Mouse (Mus musculus) midbrain, embryonic 15.5 days (tissue): ENCODE measurements around the gene Slc22a14. TPM values are rescaled to one million over a fixed set of nuclear protein-coding genes. Genes with fewer than 3 reads are reported as not detected.

Experiments used
- ATAC-seq: fragments of 200-750 bp; cut with Nextera tagmentation; replicated peaks from 2 replicates; pipeline ENCODE4 v1.8.0; 2017; ENCODE audit warnings: moderate TSS enrichment
- H3K27ac ChIP-seq: fragments of 300-500 bp; sonication (generic); 2 replicates; pipeline ENCODE4 v1.5.1; 2015; ENCODE audit warnings: mild to moderate bottlenecking, inconsistent platforms
- H3K27me3 ChIP-seq: fragments of 300-500 bp; sonication (generic); replicated peaks from 2 replicates; pipeline ENCODE4 v1.6.1; 2015; ENCODE audit warnings: inconsistent platforms
- H3K36me3 ChIP-seq: fragments of 300-500 bp; sonication (generic); replicated peaks from 2 replicates; pipeline ENCODE4 v1.6.1; 2015; ENCODE audit warnings: inconsistent platforms
- H3K4me1 ChIP-seq: fragments of 300-500 bp; sonication (generic); 2 replicates; pipeline ENCODE4 v1.6.1; 2015; ENCODE audit warnings: inconsistent platforms
- H3K4me2 ChIP-seq: fragments of 300-500 bp; sonication (generic); 2 replicates; pipeline ENCODE4 v1.6.1; 2015; ENCODE audit warnings: inconsistent platforms, mild to moderate bottlenecking, moderate library complexity
- H3K4me3 ChIP-seq: fragments of 300-500 bp; sonication (generic); 2 replicates; pipeline ENCODE4 v1.5.1; 2015; ENCODE audit warnings: mild to moderate bottlenecking, inconsistent platforms
- H3K9ac ChIP-seq: fragments of 300-500 bp; sonication (generic); 2 replicates; pipeline ENCODE4 v1.6.1; 2015; ENCODE audit warnings: mild to moderate bottlenecking, inconsistent platforms
- H3K9me3 ChIP-seq: fragments of 300-500 bp; sonication (generic); 2 replicates; pipeline ENCODE4 v1.6.1; 2016; ENCODE audit warnings: inconsistent platforms
- WGBS: fragments of 180-500 bp; shearing (Covaris S2); methylation state at CpG from one replicate; pipeline ENCODE4 v1.1.7; 2015; ENCODE audit warnings: mixed read lengths; 5-methylcytosine and 5-hydroxymethylcytosine counted together
- polyA plus RNA-seq: library from polyadenylated mRNA; unstranded; fragments of >200 nt; fragmentation: Nextera tagmentation; extraction: Ambion mirVana; gene quantifications from 2 replicates; pipeline ENCODE4 v1.2.1, GENCODE M21; 2015

The Slc22a14 gene
- polyA plus RNA-seq, 1 experiment from 2014 or later = not detected

DNA sequence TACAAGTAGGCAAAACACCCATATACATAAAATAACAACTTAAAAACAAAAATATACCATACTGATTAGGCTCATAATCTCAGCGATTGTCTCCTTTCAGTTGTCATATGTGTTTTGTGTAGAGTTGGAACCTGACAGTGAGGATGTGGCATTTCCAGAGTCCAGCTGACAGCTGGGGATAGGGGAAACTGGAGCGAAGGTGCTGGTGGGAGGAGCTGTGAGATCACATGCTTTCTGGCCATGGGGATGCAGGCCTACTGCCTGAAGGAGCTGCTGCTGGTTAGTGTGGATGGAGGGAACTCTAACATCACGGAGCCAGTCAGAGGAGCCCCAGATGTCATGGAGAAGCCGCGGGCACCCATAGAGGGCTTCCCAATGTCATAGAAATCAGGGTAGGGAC, 159.6 kb downstream of the Slc22a14 start:
- no peak overlapping the region for H3K27ac ChIP-seq
- no peak overlapping the region for H3K4me3 ChIP-seq
- H3K4me2 ChIP-seq = no peak overlapping the region
- H3K36me3 ChIP-seq = no peaks in the 10 kb centered on the region
- no peak overlapping the region for H3K9ac ChIP-seq
- H3K27me3 ChIP-seq = no peaks in the 10 kb centered on the region
- ATAC-seq = no peak
- 88% methylated on average over 5 of the region's 5 CpGs for WGBS
- H3K4me1 ChIP-seq = no peaks in the 10 kb centered on the region
- H3K9me3 ChIP-seq = no peaks in the 10 kb centered on the region

DNA sequence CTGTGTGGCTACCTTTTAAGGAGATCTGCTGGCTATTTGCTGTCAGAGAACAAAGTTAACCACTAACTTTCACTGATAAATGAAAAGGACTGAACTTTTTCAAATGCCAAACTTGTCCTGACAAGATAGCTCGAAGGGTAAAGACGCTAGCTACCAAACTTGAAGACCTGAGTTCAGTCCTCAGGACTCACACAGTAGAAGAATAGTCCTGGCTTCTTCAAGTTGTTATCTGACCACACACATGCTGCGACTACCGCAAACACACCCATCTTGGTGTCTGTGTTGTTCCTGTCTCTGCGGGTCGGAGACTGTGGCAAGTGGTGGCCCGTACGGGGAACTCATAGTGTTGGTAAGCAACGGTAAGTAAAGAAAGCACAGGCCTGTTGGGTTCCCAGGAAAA, 161.7 kb downstream of the Slc22a14 start:
- 97% methylated on average over 9 of the region's 9 CpGs for WGBS
- Histone ChIP-seq H3K9me3 (no peaks in the 10 kb centered on the region), H3K36me3 (no peaks in the 10 kb centered on the region), H3K4me2 (no peak overlapping the region), H3K9ac (no peak overlapping the region), H3K27me3 (no peaks in the 10 kb centered on the region), H3K27ac (no peak overlapping the region), H3K4me1 (no peaks in the 10 kb centered on the region), H3K4me3 (no peak overlapping the region)
- no peak for ATAC-seq

DNA sequence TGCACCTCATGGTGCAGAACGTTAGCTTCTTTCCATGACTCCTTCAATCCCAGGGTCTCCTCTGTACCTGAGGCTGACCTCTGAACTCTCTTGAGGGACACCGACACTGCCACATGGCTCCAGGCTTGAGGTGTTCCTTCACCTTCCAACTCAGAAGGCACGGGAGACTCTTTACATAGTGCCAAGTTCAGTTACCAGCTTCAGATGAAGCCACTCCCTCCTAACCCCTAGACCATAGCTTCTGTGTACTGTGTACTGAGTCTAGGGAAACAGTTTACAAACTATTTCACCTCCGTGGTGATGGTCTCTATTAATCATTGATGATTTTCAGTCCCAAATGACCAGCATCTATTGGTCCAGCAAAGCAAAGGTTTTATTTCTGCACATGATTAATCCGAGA, 163.7 kb downstream of the Slc22a14 start:
- Histone ChIP-seq H3K9ac (no peak overlapping the region), H3K36me3 (no peaks in the 10 kb centered on the region), H3K27me3 (no peaks in the 10 kb centered on the region), H3K4me3 (no peak overlapping the region), H3K4me2 (no peak overlapping the region), H3K4me1 (no peaks in the 10 kb centered on the region), H3K9me3 (no peaks in the 10 kb centered on the region), H3K27ac (no peak overlapping the region)
- WGBS = 89% methylated on average over 5 of the region's 5 CpGs
- ATAC-seq = no peak

DNA sequence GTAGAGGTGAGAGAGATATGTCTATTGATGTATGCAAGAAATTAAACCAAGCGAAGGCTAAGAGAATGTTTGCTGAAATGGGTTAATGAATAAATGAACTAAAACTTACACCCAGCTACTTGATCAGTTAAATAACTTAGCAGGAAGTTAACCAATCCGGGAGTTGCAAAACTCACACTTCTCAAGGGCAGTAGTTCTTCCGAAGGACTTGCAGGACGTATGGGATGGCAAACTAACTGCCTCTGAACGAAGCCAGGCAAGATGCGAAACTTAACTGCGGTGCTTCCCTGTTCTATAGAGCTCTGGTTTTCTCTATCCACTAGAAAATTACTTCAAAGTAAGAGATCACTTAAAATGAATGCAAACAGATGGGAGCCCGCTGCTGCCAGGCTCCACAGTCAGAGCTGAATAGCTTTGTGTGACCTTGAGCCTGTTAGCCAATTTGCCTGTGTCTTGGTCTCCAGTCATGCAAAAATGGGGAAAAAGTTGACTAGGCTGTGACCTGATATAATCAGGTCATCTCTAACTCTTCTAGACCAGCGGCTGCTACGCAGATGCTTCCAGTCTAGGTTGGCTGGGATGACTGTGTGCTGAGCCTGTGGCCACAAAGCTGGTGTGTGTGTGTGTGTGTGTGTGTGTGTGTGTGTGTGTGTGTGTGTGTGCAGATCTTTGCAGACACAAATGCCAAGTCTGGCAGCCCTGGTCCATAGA, 166.0 kb downstream of the Slc22a14 start:
- Histone ChIP-seq H3K27me3 (no peaks in the 10 kb centered on the region), H3K9me3 (no peaks in the 10 kb centered on the region), H3K27ac (no peak overlapping the region), H3K4me3 (no peak overlapping the region), H3K4me2 (no peak overlapping the region), H3K4me1 (no peaks in the 10 kb centered on the region), H3K36me3 (no peaks in the 10 kb centered on the region), H3K9ac (no peak overlapping the region)
- 82% methylated on average over 10 of the region's 10 CpGs for WGBS
- ATAC-seq = no peak

DNA sequence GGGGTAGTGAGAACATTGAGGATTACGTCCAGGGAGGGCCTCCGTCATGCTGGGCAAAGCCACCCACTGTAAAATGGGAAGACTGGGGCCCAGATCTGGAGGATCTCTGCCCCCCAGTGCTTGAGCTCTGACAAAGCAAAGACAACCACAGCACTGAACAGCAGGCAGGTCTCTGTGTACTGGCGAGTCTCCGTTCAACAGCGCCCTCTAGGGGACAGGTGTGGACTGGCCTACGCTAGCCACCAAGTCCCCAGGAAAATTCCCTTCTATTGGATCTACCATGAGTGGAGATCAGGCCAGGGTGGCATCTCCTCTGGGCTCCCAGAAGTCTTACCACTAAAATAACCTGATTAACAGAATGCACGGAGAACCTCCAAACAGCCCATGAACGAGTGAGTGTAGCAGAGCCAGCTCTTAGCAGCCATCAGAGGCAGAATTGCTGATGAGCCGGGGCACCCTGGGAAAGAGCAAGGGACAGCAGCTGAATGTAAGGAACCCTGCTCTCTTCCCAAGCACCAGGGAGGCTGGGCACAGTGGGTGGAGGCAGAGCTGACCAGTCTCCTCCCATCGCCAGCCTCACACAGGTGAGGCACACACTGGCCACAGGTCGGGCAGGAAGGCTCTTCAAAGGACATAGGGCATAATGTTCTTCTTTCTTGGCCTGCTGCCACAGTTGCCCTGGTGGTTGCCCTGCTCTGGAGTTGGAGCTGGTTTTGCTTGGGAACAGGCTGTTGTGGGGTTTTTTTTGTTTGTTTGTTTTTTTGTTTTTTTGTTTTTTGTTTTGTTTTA, 173.0 kb downstream of the Slc22a14 start:
- H3K27me3 ChIP-seq = no peaks in the 10 kb centered on the region
- no peaks in the 10 kb centered on the region for H3K4me1 ChIP-seq
- WGBS = 43% methylated on average over 11 of the region's 11 CpGs
- no peak overlapping the region for H3K4me3 ChIP-seq
- no peak overlapping the region for H3K4me2 ChIP-seq
- H3K9me3 ChIP-seq = no peaks in the 10 kb centered on the region
- ATAC-seq = no peak
- H3K36me3 ChIP-seq = no peaks in the 10 kb centered on the region
- H3K27ac ChIP-seq = no peak overlapping the region
- H3K9ac ChIP-seq = no peak overlapping the region

DNA sequence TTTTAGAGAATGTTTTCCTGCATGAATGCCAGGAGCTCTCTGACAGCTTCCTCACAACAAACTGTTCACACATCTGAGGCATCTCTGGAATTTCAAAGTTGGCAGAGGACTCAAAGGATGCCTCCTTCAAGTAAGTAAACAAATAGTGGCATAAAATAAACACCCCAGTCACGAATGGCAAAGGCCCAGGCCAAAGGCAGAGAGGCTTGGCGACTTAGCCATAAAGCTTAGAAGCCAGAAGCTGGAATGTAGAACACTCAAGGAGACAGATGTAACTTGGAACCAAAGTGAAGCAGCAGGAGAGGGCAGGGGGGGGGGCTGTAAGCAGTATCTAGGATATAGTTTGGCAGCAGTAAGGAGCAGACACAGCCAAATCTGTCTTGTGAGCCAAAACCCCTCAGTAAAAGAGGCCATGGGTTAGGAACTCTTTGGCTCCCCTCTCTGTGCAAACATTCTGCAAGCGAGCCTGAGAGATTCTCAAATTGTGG, 184.1 kb downstream of the Slc22a14 start:
- WGBS = 44% methylated on average over 3 of the region's 3 CpGs
- no peak overlapping the region for H3K4me2 ChIP-seq
- no peaks in the 10 kb centered on the region for H3K27me3 ChIP-seq
- no peak for ATAC-seq
- no peaks in the 10 kb centered on the region for H3K36me3 ChIP-seq
- H3K9ac ChIP-seq = no peak overlapping the region
- H3K4me1 ChIP-seq = no peaks in the 10 kb centered on the region
- H3K27ac ChIP-seq = no peak overlapping the region
- no peaks in the 10 kb centered on the region for H3K9me3 ChIP-seq
- no peak overlapping the region for H3K4me3 ChIP-seq

DNA sequence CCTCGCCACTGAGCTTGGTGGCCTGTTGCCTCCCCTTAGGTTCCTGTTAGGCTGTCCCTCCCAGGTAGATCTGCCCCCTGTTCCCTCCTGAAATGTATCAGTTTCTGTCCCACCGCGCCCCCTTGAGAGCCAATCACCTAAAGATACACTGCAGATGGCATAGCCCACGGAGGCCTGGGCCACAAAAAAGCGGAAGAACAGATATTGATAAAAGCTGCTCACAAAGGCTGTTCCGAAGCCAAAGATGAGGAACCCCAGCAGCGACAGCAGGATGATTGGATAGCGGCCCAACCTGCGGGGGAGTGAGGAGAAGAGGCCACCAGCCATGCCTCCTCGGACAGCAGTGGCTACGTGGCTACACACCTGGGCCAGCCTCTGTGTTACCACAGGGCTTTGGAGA, 186.1 kb downstream of the Slc22a14 start:
- ATAC-seq = no peak
- H3K4me1 ChIP-seq = no peaks in the 10 kb centered on the region
- H3K9me3 ChIP-seq = no peaks in the 10 kb centered on the region
- WGBS = 90% methylated on average over 11 of the region's 11 CpGs
- no peaks in the 10 kb centered on the region for H3K36me3 ChIP-seq
- H3K4me3 ChIP-seq = no peak overlapping the region
- no peak overlapping the region for H3K27ac ChIP-seq
- no peak overlapping the region for H3K4me2 ChIP-seq
- no peak overlapping the region for H3K9ac ChIP-seq
- H3K27me3 ChIP-seq = no peaks in the 10 kb centered on the region

DNA sequence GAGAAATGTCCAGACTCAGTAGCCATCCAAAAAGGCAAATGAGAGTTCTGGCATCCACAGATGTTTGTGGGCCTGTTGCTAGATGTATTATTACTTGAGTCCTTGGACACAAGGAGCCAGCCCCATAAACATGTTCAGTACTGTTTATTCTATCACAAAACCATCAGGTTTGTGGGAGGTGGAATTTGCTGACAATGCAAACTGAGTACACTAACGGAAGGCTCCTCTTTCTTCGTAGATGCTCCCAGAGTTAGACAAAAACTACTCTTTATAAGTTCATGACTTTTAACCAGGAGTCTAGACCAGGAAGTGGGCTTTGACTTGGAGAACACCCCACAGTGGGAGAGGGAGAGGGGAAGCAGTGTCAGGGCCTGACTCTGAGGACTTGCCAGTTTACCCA, 197.7 kb downstream of the Slc22a14 start:
- 91% methylated on average over 2 of the region's 2 CpGs for WGBS
- Histone ChIP-seq H3K36me3 (no peaks in the 10 kb centered on the region), H3K4me1 (no peaks in the 10 kb centered on the region), H3K9me3 (no peaks in the 10 kb centered on the region), H3K4me3 (no peak overlapping the region), H3K4me2 (no peak overlapping the region), H3K9ac (no peak overlapping the region), H3K27ac (no peak overlapping the region), H3K27me3 (no peaks in the 10 kb centered on the region)
- ATAC-seq = no peak

DNA sequence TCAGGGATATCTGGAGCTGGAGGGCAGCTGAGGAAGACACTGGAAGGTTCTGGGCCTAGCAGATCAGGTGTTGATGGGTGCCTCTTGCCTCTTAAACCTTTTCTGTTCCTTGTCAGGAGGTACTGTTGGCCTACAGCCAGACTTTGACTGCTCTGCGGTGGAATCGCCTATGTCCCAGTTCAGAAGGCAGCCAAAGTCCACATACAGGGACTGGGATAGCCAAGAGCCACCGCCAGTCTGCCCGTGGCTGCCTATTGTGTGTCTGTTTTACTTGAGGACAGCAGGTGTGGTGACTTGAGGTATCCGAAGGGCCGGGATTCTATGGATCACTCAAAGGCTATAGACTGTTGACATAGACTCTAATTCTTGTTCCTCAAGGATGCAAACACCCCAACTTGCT, 199.8 kb downstream of the Slc22a14 start:
- WGBS = 94% methylated on average over 6 of the region's 6 CpGs
- no peak overlapping the region for H3K27ac ChIP-seq

DNA sequence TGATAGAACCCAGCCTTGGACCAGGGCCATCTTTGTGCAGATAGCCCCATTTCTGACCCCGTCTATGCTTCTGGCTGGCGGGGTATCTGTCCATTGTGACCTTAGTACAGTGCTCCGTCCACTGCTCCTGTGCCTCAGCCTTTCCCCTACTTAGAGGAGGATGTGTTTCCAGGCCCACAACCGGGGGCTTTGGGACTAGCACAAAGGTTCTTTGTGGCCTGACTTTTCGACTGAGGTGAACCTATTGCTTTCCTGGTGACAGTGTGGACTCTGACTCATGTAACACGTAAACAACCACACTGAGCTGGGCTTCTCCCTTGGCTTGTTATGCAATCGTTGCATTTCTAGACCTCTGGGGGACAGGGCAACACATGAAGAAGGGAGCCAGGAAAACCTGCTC, 200.6 kb downstream of the Slc22a14 start:
- H3K4me1 ChIP-seq = no peaks in the 10 kb centered on the region
- no peak overlapping the region for H3K27ac ChIP-seq
- H3K4me3 ChIP-seq = no peak overlapping the region
- ATAC-seq = no peak
- no peaks in the 10 kb centered on the region for H3K36me3 ChIP-seq
- no peaks in the 10 kb centered on the region for H3K9me3 ChIP-seq
- no peaks in the 10 kb centered on the region for H3K27me3 ChIP-seq
- no peak overlapping the region for H3K9ac ChIP-seq
- no peak overlapping the region for H3K4me2 ChIP-seq
- 86% methylated on average over 7 of the region's 7 CpGs for WGBS

More for the DNA sequence above, 199.8 kb downstream of the Slc22a14 start:
- H3K9ac ChIP-seq = no peak overlapping the region
- no peaks in the 10 kb centered on the region for H3K36me3 ChIP-seq
- H3K4me1 ChIP-seq = no peaks in the 10 kb centered on the region
- H3K27me3 ChIP-seq = no peaks in the 10 kb centered on the region
- no peak overlapping the region for H3K4me2 ChIP-seq
- no peak for ATAC-seq
- H3K9me3 ChIP-seq = no peaks in the 10 kb centered on the region
- no peak overlapping the region for H3K4me3 ChIP-seq

DNA sequence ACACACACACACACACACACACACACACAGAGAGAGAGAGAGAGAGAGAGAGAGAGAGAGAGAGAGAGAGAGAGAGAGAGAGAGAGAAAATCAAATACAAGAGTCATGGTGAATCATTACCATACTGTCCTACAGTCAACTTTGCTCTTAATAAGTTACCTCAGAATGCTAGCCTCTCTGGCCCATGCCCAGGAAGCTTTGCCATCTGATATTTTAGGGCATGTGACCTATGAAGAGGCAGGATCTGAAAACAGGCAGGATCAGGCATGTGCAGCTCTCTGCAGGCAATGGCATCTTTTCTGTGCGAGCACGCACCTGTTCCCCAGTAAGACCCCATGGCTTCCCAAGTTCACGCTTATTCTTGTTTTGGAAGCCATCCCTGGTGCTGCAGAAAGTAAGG, 204.7 kb downstream of the Slc22a14 start:
- H3K4me2 ChIP-seq = no peak overlapping the region
- 91% methylated on average over 3 of the region's 3 CpGs for WGBS
- H3K4me1 ChIP-seq = 0 out of 2 replicates have a peak, but pooled peaks cover 6% of the 10 kb centered on the region
- H3K27ac ChIP-seq = no peak overlapping the region
- H3K27me3 ChIP-seq = peaks cover 5% of the 10 kb centered on the region
- no peak overlapping the region for H3K9ac ChIP-seq
- H3K4me3 ChIP-seq = no peak overlapping the region
- no peak for ATAC-seq
- no peaks in the 10 kb centered on the region for H3K9me3 ChIP-seq
- H3K36me3 ChIP-seq = no peaks in the 10 kb centered on the region

DNA sequence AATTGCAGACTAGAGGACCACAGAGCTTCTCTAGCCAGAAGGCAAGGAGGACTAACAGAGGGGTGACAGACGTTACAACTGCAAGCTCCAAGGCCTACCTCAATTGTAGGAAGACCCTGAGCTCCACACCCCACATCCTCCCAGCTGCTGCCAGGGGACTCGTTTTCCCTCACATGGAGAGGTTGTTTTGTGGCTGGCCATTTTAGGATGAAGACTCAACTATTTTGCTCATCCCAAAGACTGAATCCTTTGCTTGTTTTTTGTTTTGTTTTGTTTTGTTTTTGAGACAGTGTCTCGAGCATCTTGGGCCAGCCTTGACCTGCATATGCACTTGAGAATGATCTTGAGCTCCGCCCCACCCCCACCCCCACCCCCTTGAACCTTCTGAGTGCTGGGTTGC, 206.5 kb downstream of the Slc22a14 start, which contains the start of gene Gm47289:
Gene Gm47289, plus strand, starts transcription at position 301 of the 400 bp plus-strand sequence.
- H3K9ac ChIP-seq = no peak within 1 kb of the TSS
- 0 out of 2 replicates have a peak, but pooled peaks cover 6% of the 10 kb centered on the region for H3K4me1 ChIP-seq
- H3K4me2 ChIP-seq = no peak within 1 kb of the TSS
- no peak within 1 kb of the TSS for H3K27ac ChIP-seq
- no peak for ATAC-seq
- 55% methylated on average over 4 of the region's 4 CpGs for WGBS
- no peaks in the 10 kb centered on the region for H3K36me3 ChIP-seq
- H3K27me3 ChIP-seq = peaks cover 10% of the 10 kb centered on the region
- H3K9me3 ChIP-seq = no peaks in the 10 kb centered on the region
- no peak within 1 kb of the TSS for H3K4me3 ChIP-seq
